Mouse (Mus musculus) thymus, adult 18-20 months (tissue): Measurements from ENCODE around the gene Acoxl.

Experiments used
- DNase-seq, 2 experiments: peaks; one replicate each; pipeline ENCODE4 v3.0.0; 2022; ENCODE audit warnings: mixed read lengths in 2 of 2

The Acoxl gene

DNA sequence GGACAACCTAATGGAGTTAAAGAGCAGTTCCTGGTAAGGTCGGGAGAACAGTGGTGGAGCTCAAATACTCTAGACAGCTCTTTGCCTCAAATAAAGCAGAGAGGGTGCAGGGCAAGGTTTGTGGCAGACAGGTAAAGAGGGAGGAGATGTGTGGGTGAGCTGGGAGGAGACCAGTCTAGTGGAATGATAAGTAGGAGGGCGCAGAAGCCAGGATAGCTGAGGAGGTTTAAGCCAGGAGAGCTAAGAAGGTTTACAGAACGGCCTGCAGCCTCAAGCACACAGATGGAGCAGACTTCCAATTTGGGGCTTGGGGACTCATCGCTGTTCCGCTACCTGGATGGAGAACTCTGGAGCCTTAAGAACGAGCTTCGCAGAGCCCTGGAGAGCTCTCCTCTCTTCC lies at the start of gene Acoxl:
Gene Acoxl, plus strand, starts transcription at position 301 of the 400 bp plus-strand sequence.
- DNase-seq, result no peak

- DNase-seq, result no peak
Measured at GRCm38 (mm10) chr2:127789138-127789537, 49.5 kb upstream of the Acoxl start.

- DNase-seq, result no peak
Measured at GRCm38 (mm10) chr2:127789651-127790270, 48.9 kb upstream of the Acoxl start.

- DNase-seq, result peak; percentile 74 to 79
Measured at GRCm38 (mm10) chr2:127791919-127792603, 46.6 kb upstream of the Acoxl start, which contains the start of gene Mtln. Gene Mtln, minus strand, starts transcription at chr2:127792488.

- DNase-seq, result peak; percentile 86 to 88
Measured at GRCm38 (mm10) chr2:127831401-127832102, 7.1 kb upstream of the Acoxl start, which contains the start of gene Bub1. Gene Bub1, minus strand, starts transcription at chr2:127831865.

GRCm38 (mm10) chr2:127832103-127832832 lies 6.4 kb upstream of the Acoxl start:
- DNase-seq, result no peak

- no peak for DNase-seq
Measured at GRCm38 (mm10) chr2:127832833-127833190, 5.9 kb upstream of the Acoxl start.

- DNase-seq, result no peak
Measured at GRCm38 (mm10) chr2:127839425-127839824, 749 bp downstream of the Acoxl start.

- no peak for DNase-seq
Measured at GRCm38 (mm10) chr2:127841402-127841801, 2.7 kb downstream of the Acoxl start.

DNA sequence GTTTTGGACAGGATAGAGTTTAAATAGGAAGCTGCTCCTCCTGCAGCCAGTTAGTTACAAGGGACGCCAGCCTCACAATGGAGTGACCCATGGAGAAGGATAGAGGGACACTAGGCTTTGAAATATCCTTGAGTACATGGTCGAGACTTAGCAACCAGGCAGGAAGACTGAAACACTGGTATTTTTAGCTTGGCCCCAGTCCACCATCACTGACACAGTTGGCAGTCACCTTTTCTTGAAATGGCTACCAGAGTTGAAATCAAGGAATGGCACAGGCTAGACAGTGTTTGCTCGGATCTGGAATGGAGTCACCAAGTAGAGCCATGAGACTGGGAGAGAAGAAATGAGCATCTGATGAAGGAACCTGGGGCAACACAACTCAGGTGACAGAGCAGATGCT lies 3.7 kb downstream of the Acoxl start:
- no peak for DNase-seq

- no peak for DNase-seq
Measured at GRCm38 (mm10) chr2:127845346-127845982, 6.8 kb downstream of the Acoxl start.

DNA sequence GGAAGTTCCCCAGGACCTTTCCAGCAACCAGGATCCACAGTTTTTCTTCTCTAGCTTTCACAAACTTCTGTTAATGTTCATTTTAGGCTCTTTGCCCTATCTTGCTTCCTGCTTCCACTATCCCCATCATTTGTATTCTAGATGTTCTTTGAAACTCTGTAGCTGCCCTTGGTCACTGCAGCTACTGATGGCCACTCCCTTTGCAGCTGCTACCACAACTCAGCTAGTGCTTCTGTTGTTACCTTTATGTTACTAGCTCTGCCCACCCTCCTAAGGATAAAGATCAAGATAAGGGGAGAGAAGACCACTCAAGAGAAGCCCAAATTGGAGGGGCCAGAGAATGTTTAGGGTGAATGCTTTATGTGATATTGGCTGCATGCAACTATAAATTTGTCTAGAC lies 7.3 kb downstream of the Acoxl start:
- no peak for DNase-seq

- DNase-seq, result no peak
Measured at GRCm38 (mm10) chr2:127846571-127846970, 7.9 kb downstream of the Acoxl start.

GRCm38 (mm10) chr2:127850371-127850770 lies 11.7 kb downstream of the Acoxl start:
- DNase-seq, result no peak

- DNase-seq, result peak in 1 of 2 experiments; percentile 5
Measured at GRCm38 (mm10) chr2:127854332-127854991, 15.8 kb downstream of the Acoxl start.

GRCm38 (mm10) chr2:127864381-127864780 lies 25.7 kb downstream of the Acoxl start:
- DNase-seq, result no peak

GRCm38 (mm10) chr2:127881063-127881462 lies 42.4 kb downstream of the Acoxl start:
- no peak for DNase-seq

DNA sequence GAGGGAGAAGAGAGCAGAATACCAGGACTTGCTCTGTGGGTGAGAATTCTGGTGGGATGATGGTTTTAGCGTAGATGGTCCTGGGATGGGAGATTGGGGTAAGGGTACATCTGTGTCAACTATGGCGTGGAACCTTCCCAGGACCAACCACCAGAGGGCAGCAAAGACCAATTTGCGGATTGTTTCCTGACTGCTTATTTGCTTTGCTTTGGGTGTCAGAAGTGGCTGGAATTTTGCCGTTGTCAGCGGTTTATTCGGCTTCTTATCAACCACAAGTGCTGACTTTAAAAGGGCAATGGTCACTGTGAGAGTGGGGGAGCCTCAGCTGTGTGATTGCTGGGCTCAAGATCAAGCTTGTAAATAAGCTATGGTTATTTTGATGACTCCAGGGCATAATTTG lies 50.8 kb downstream of the Acoxl start:
- DNase-seq, result peak; percentile 65 to 75

GRCm38 (mm10) chr2:127889979-127890378 lies 51.3 kb downstream of the Acoxl start:
- no peak for DNase-seq

DNA sequence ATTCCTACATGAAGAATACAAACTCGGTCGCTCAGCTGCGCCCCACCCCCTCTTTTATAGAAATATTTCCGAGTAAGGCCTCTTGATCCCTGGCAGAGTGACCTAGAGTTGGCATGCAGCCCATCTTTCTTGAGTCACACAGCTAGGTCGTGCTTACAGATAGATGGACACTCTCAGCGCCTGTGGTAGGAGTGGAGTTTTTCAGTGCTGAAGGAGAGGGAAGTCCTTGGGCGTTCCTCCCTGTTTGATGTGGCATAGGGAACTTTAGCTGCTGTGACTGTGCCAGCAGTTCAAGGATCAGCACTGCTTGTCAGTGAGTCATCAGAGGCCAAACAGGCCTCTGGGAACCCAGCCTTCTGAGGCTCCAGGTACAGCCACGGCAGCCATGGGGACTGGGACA lies 51.9 kb downstream of the Acoxl start:
- DNase-seq, result peak in 1 of 2 experiments; percentile 28

GRCm38 (mm10) chr2:127891056-127891455 lies 52.4 kb downstream of the Acoxl start:
- no peak for DNase-seq

DNA sequence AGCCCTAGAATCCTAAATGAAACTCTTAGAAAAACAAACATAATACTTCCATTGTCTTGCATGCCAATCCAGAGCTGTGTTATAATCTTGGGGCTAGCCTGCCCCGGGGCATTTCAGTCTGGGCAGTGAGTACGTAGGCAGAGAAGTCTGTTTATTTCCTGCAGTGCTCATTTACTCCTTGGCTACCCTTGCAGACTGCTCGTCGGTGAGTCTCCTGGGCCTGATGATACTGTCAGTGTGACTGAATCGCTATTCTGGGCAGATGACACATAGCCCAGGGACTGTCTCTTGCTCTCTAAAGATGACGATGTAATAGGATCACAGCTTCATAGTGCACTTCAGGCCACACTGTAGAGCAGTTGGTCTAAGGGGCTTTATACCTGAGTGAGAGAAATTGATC lies 56.2 kb downstream of the Acoxl start:
- no peak for DNase-seq
